Mouse (Mus musculus) megakaryocyte-erythroid progenitor cell, adult 5-6 weeks (primary cell): ENCODE data around the gene Speer4f2. TPM values are rescaled to one million over a fixed set of nuclear protein-coding genes. Genes with fewer than 3 reads are reported as not detected.

Source experiments
- total RNA-seq, 2 experiments: library from RNA; stranded (forward) in 1 of 2; stranded (reverse) in 1 of 2; fragments of 200-1000, 215-1000 nt in 1 of 2; fragments of >200 nt in 1 of 2; fragmentation: Nextera tagmentation in 1 of 2; gene quantifications; 2 replicates each; pipeline ENCODE4 v1.2.3; 2014 to 2017

Gene Speer4f2
- total RNA-seq, 2 experiments from 2014 or later, result not detected

Other genes starting within 250 kb of the Speer4f2 start
- not detected in 2 replicates for gene Speer4f1, start 102.9 kb downstream of the Speer4f2 start, total RNA-seq (2014; fragmentation: Nextera tagmentation)
- not detected in 2 replicates for gene Speer4f1, start 102.9 kb downstream of the Speer4f2 start, total RNA-seq (2017)
- not detected in 2 replicates for gene Sema3c, start 201.1 kb downstream of the Speer4f2 start, total RNA-seq (2014; fragmentation: Nextera tagmentation)
- not detected in 2 replicates for gene Sema3c, start 201.1 kb downstream of the Speer4f2 start, total RNA-seq (2017)